Mouse (Mus musculus): ENCODE measurements around the gene Gata1. TPM values are rescaled to one million over a fixed set of nuclear protein-coding genes. Genes with fewer than 3 reads are reported as not detected.
"Not testable (repeated sequence)": the region's sequence is repeated elsewhere in the genome, so short reads cannot be mapped to it uniquely, and the experiment has no call there.

Gata1 gene
- polyA plus RNA-seq, 2 experiments: 105 to 113 TPM

DNA sequence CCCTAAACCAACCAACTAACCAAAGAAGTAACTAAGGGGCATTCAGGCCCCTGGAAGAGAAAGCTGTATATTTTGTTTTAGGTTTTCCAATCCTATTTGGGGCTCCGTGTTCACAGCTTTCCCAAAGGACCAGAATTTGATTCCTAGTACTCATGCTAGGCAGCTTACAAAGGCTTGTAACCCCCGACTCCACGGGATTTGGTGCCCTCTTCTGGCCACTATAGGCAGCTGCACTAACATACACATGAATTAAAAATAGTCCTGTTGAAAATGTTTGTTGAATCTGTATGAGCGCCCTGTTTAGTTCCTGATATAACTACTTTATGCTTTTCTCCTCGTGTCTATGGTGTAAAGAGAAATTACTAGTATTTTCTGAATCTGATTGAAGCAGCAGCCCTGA lies 39.3 kb upstream of the Gata1 start:
- Histone ChIP-seq H3K4me1 (replicated peaks; ENCODE audit: control insufficient read depth in 2 of 2, insufficient read depth in 2 of 2, low read length in 1 of 2) (no peaks in the 10 kb centered on the region), H3K4me2 (ENCODE audit: low read depth) (no peak overlapping the region), H3K9me3 (ENCODE audit: control insufficient read depth, low read length) (no peaks in the 10 kb centered on the region), H3K27ac (no peak overlapping the region), H3K36me3 (replicated peaks; ENCODE audit: control insufficient read depth, insufficient read depth, low read depth) (no peaks in the 10 kb centered on the region), H3K27me3 (ENCODE audit: control insufficient read depth, insufficient read depth, low read length) (no peaks in the 10 kb centered on the region), H3K9ac (replicated peaks) (no peak overlapping the region), H3K4me3 (ENCODE audit: insufficient read depth in 1 of 2, low read depth in 2 of 2, low read length in 2 of 2) (no peak overlapping the region)
- peak; percentile 79 for TF ChIP-seq CTCF (IDR thresholded peaks at IDR 0.05; ENCODE audit: low read depth)
- TF ChIP-seq EP300 (IDR thresholded peaks at IDR 0.05; ENCODE audit: low read depth): no peak
- ATAC-seq (ENCODE audit: insufficient read depth): no peak
- DNase-seq (ENCODE audit: low read depth in 3 of 3, low spot score in 3 of 3): peak; percentile 26 to 28 (median 26)
- WGBS (ENCODE audit: insufficient replicate concordance): 1% methylated on average over 5 of the region's 5 CpGs

DNA sequence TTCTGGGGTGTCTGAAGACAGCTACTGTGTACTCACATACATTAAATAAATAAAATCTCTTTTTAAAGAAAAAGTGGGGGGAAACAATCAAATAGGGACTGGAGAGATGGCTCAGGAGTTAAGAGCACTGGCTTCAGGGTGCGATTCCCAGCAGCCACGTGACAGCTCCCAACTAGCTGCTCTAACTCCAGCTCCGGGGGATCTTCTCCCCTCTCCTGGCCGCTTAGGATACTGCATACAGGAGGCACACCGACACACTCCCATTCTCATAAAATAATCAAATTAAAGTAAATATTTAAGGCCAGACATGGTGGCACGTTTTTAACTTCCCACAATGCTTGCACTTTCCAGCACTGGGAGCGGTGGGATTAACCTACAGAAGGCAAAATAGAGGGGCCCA lies 37.8 kb upstream of the Gata1 start:
- not testable (repeated sequence) for H3K9me3 ChIP-seq (ENCODE audit: control insufficient read depth, low read length); ATAC-seq (ENCODE audit: insufficient read depth); H3K4me2 ChIP-seq (ENCODE audit: low read depth); H3K4me1 ChIP-seq (replicated peaks; ENCODE audit: control insufficient read depth in 2 of 2, insufficient read depth in 2 of 2, low read length in 1 of 2); H3K9ac ChIP-seq (replicated peaks); H3K36me3 ChIP-seq (replicated peaks; ENCODE audit: control insufficient read depth, insufficient read depth, low read depth); DNase-seq (ENCODE audit: low read depth in 3 of 3, low spot score in 3 of 3); H3K27me3 ChIP-seq (ENCODE audit: control insufficient read depth, insufficient read depth, low read length); H3K27ac ChIP-seq; H3K4me3 ChIP-seq (ENCODE audit: insufficient read depth in 1 of 2, low read depth in 2 of 2, low read length in 2 of 2)
- peak; percentile 53 for TF ChIP-seq CTCF (IDR thresholded peaks at IDR 0.05; ENCODE audit: low read depth)
- 25% methylated on average over 7 of the region's 7 CpGs for WGBS (ENCODE audit: insufficient replicate concordance)

DNA sequence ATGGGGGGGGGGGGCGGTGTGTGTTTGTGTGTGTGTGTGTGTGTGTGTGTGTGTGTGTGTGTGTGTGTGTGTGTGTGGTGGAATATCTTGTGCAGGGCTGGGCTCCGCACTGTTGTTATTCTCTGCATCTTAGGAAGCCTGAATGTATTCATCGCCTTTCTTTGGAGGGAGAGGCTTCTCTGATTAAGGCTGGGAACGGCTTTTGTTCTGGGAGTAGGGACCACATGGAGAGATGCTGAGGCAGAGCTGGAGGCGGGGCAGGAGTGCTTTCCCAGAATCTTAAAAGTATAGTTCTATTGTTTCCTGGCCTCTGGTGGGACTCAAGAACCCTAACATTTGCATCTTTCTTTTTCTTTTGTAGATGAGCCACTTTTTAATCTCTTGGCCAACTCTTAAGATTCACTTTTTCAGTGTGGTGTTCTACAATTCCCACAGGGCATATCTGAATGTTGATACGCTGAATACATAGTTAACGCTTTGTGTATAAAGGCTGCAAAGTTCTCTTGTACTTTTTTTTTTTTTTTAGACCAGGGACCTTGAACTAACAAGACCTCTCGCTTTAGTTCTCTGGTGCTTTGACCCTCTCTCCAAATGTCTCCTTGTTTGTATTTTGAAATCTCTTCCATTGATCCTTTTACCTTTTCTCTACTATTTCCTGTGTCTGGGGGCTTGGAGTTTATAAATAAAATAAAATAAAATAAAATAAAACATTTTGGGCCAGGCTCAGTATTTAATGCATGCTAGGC lies 35.9 kb upstream of the Gata1 start:
- Histone ChIP-seq H3K27me3 (ENCODE audit: control insufficient read depth, insufficient read depth, low read length) (no peaks in the 10 kb centered on the region), H3K36me3 (replicated peaks; ENCODE audit: control insufficient read depth, insufficient read depth, low read depth) (no peaks in the 10 kb centered on the region), H3K27ac (no peak overlapping the region), H3K9me3 (ENCODE audit: control insufficient read depth, low read length) (no peaks in the 10 kb centered on the region), H3K9ac (replicated peaks) (no peak overlapping the region), H3K4me3 (ENCODE audit: insufficient read depth in 1 of 2, low read depth in 2 of 2, low read length in 2 of 2) (no peak overlapping the region), H3K4me2 (ENCODE audit: low read depth) (no peak overlapping the region), H3K4me1 (replicated peaks; ENCODE audit: control insufficient read depth in 2 of 2, insufficient read depth in 2 of 2, low read length in 1 of 2) (peaks cover 0 to 3% of the 10 kb centered on the region in 2 experiments; a peak in 1 of 4 replicates)
- TF ChIP-seq EP300 (IDR thresholded peaks at IDR 0.05; ENCODE audit: low read depth) (no peak), CTCF (IDR thresholded peaks at IDR 0.05; ENCODE audit: low read depth) (no peak)
- no peak for DNase-seq (ENCODE audit: low read depth in 3 of 3, low spot score in 3 of 3)
- 62% methylated on average over 7 of the region's 8 CpGs for WGBS (ENCODE audit: insufficient replicate concordance)
- ATAC-seq (ENCODE audit: insufficient read depth): no peak

DNA sequence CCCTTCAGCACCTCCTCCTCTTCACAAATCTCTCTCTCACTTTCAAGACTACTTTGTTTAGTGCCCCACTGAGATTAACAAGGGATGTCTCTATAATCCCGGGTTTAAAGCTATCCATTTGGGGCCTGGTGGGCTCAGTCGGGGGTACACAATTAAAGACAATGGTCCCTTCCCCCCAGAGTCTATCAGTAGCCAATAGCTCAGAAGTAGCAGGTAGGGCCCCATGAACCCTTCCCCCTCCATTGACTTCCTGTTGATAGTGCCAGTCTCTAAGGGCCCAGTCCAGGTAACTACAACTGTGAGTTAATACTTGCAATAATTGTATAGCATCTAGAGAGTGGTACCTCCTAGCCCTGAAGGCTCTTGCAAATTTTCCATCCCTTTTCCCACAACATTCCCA lies 35.3 kb upstream of the Gata1 start:
- no peak for DNase-seq (ENCODE audit: low read depth in 3 of 3, low spot score in 3 of 3)
- H3K27ac ChIP-seq: no peak overlapping the region
- no peaks in the 10 kb centered on the region for H3K27me3 ChIP-seq (ENCODE audit: control insufficient read depth, insufficient read depth, low read length)
- no peak for ATAC-seq (ENCODE audit: insufficient read depth)
- TF ChIP-seq CTCF (IDR thresholded peaks at IDR 0.05; ENCODE audit: low read depth) (no peak), EP300 (IDR thresholded peaks at IDR 0.05; ENCODE audit: low read depth) (no peak)
- WGBS (ENCODE audit: insufficient replicate concordance): 12% methylated on average over 2 of the region's 2 CpGs
- H3K36me3 ChIP-seq (replicated peaks; ENCODE audit: control insufficient read depth, insufficient read depth, low read depth): no peaks in the 10 kb centered on the region
- H3K9ac ChIP-seq (replicated peaks): no peak overlapping the region
- H3K4me2 ChIP-seq (ENCODE audit: low read depth): no peak overlapping the region
- H3K4me3 ChIP-seq (ENCODE audit: insufficient read depth in 1 of 2, low read depth in 2 of 2, low read length in 2 of 2): no peak overlapping the region
- H3K9me3 ChIP-seq (ENCODE audit: control insufficient read depth, low read length): no peaks in the 10 kb centered on the region
- H3K4me1 ChIP-seq (replicated peaks; ENCODE audit: control insufficient read depth in 2 of 2, insufficient read depth in 2 of 2, low read length in 1 of 2): peaks cover 0 to 6% of the 10 kb centered on the region in 2 experiments; a peak in 2 of 4 replicates

DNA sequence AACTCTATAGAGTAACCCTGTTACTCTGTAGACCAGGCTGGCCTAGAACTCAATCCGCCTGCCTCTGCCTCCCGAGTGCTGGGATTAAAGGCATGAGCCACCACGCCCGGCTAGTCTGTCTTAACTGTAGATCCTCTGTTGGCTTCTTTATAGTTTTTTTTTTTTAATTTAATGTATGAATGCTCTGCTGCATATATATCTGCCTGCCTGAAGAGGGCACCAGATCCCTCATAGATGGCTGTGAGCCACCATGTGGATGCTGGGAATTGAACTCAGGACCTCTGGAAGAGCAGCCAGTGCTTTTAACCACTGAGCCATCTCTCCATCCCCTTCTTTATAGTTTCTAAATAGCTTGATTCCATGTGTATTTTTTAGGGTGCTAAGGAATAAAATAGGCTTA lies 31.5 kb upstream of the Gata1 start:
- H3K9ac ChIP-seq (replicated peaks); ATAC-seq (ENCODE audit: insufficient read depth); H3K4me2 ChIP-seq (ENCODE audit: low read depth); H3K36me3 ChIP-seq (replicated peaks; ENCODE audit: control insufficient read depth, insufficient read depth, low read depth); DNase-seq (ENCODE audit: low read depth in 3 of 3, low spot score in 3 of 3); H3K4me1 ChIP-seq (replicated peaks; ENCODE audit: control insufficient read depth in 2 of 2, insufficient read depth in 2 of 2, low read length in 1 of 2); H3K4me3 ChIP-seq (ENCODE audit: insufficient read depth in 1 of 2, low read depth in 2 of 2, low read length in 2 of 2); H3K27me3 ChIP-seq (ENCODE audit: control insufficient read depth, insufficient read depth, low read length); H3K9me3 ChIP-seq (ENCODE audit: control insufficient read depth, low read length); H3K27ac ChIP-seq: not testable (repeated sequence)
- TF ChIP-seq CTCF (IDR thresholded peaks at IDR 0.05; ENCODE audit: low read depth): peak; percentile 40
- whole genome bisulfite sequencing (ENCODE audit: insufficient replicate concordance): 60% methylated on average over 4 of the region's 4 CpGs

Data from liver, embryonic 14.5 days (tissue).